Mouse (Mus musculus) C2C12 (cell line): ENCODE data around the gene Dgka. TPM values are rescaled to one million over a fixed set of nuclear protein-coding genes. Genes with fewer than 3 reads are reported as not detected.
A peak's percentile ranks its signal among the peaks of the same experiment; 100 is the strongest.

Source experiments
- H3K27me3 ChIP-seq: one replicate; pipeline ENCODE4 v1.6.1; 2011; ENCODE audit not compliant: control insufficient read depth, insufficient read depth, insufficient read length
- H3K36me3 ChIP-seq: one replicate; pipeline ENCODE4 v1.6.1; 2011; ENCODE audit not compliant: control insufficient read depth, insufficient read depth
- H3K4me3 ChIP-seq: one replicate; pipeline ENCODE4 v1.5.1; 2011; ENCODE audit warnings: mild to moderate bottlenecking, control low read depth; ENCODE audit not compliant: poor library complexity, insufficient read depth, severe bottlenecking
- H3K79me2 ChIP-seq: one replicate; pipeline ENCODE4 v1.6.1; 2011; ENCODE audit not compliant: control insufficient read depth, insufficient read depth
- H3K79me3 ChIP-seq: one replicate; pipeline ENCODE4 v1.6.1; 2011; ENCODE audit warnings: low read depth, control low read depth
- H3ac ChIP-seq: one replicate; pipeline ENCODE3; 2011; ENCODE audit warnings: low read depth; ENCODE audit not compliant: control insufficient read depth, insufficient read length
- CEBPB ChIP-seq: IDR thresholded peaks from one replicate; pipeline ENCODE4 v1.6.1; 2011; ENCODE audit warnings: low read depth, mild to moderate bottlenecking, control low read depth, moderate library complexity
- CTCF ChIP-seq: IDR thresholded peaks from one replicate; pipeline ENCODE4 v1.5.1; 2011; ENCODE audit not compliant: control insufficient read depth, insufficient read depth, insufficient read length
- FOSL1 ChIP-seq: IDR thresholded peaks from one replicate; pipeline ENCODE4 v1.8.0; 2011; ENCODE audit warnings: mild to moderate bottlenecking, low read length; ENCODE audit not compliant: poor library complexity, insufficient read depth, severe bottlenecking
- MAX ChIP-seq: IDR thresholded peaks from one replicate; pipeline ENCODE4 v1.6.1; 2011; ENCODE audit warnings: mild to moderate bottlenecking, control low read depth
- MYOD1 ChIP-seq: IDR thresholded peaks from one replicate; pipeline ENCODE4 v1.6.1; 2011; ENCODE audit warnings: low read depth; ENCODE audit not compliant: control insufficient read depth, insufficient read length
- MYOG ChIP-seq: IDR thresholded peaks from one replicate; pipeline ENCODE4 v1.6.1; 2011; ENCODE audit not compliant: control insufficient read depth, insufficient read length; ENCODE audit errors: extremely low read depth
- USF1 ChIP-seq: IDR thresholded peaks from one replicate; pipeline ENCODE4 v1.6.1; 2011; ENCODE audit warnings: low read depth, mild to moderate bottlenecking, control low read depth, moderate library complexity
- polyA plus RNA-seq: library from polyadenylated mRNA; unstranded; fragments of >200 nt; fragmentation: generic; extraction: Trizol; gene quantifications from one replicate; pipeline ENCODE4 v1.2.1, GENCODE M21; 2012; ENCODE audit warnings: missing spikeins

Dgka gene
- polyA plus RNA-seq, 1 experiment = 7.3 TPM

DNA sequence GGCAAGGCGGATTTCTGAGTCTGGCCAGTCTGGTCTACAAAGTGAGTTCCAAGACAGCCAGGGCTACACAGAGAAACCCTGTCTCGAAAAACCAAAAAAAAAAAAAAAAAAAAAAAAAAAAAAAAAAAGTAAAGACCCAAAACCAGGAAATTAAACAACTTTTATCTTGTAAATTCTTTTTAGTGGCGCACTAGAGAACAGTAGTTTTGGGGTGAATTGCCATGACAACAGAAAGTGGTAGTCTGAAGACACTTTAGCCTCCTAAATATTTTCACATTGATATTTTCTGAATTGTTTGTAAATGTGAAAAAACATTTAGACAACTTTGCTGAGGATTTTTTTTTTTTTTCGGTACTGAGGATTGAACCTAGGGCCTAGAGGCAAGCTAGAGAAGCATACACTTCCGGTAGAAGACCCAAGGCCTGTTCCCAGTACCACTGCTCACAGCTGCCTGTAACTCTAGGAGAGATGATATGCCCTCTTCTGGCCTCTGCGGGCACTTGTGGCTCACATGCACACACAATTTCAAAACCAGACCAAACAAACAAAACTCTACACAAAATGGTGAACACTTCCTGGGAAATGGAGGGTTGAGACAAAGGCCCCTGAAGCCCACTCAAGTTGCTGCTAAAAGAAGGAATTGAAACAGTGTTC, 47.5 kb downstream of the Dgka start:
- H3ac ChIP-seq = no peak overlapping the region
- peaks cover 10% of the 10 kb centered on the region for H3K79me3 ChIP-seq
- peaks cover 46% of the 10 kb centered on the region for H3K36me3 ChIP-seq
- H3K4me3 ChIP-seq = no peak overlapping the region
- TF ChIP-seq FOSL1 = no peak
- TF ChIP-seq CTCF = no peak
- TF ChIP-seq USF1 = no peak
- TF ChIP-seq MYOD1 = no peak
- no peak for TF ChIP-seq MAX
- TF ChIP-seq MYOG = no peak
- no peak for TF ChIP-seq CEBPB
- peaks cover 26% of the 10 kb centered on the region for H3K79me2 ChIP-seq
- no peaks in the 10 kb centered on the region for H3K27me3 ChIP-seq

DNA sequence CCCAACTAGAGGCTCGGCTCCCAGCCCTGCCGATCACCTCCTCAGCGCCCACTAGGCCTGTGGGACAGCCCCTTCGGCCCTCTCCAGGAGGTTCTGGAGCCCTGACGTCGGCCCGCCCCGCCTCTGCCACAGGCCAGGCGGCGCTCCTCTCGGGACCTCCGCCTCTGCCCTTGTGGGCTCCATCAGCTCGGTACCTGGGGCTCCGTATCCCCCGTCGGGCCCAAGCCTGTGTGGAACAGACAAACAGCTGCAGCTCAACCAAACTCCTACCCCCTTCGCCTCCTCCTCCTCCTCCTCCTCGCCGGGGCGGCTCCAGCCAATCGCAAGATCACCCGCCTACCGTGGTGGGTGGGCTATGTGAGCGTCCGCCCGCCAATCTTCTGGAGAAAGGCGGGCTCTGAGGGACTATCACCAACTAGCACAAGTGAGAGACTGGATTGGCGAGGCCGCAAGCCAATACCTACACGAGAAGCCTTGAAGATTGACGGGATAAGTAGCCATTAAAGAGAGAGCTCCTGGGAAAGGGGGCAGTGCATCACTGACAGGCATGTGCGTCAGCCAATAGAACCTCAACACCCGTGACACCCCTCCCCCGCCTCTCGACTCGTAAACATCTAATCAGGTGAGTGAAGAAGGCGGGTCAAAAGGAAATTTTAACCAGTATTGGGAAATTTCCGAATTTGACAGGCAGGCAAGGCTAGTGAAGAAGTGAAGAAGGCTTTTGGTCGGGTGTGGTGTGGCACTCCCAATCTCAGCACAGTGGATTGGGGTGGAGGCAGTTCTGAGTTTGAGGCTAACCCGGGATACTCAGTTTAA, 48.5 kb downstream of the Dgka start, which contains the start of gene Rab5b:
TSS of gene Rab5b (minus strand) at position 273 of the 816 bp plus-strand sequence.
- peak within 1 kb of the TSS; percentile 72 for H3ac ChIP-seq
- H3K79me2 ChIP-seq = peaks cover 26% of the 10 kb centered on the region
- peaks cover 10% of the 10 kb centered on the region for H3K79me3 ChIP-seq
- peak within 1 kb of the TSS; percentile 68 for H3K4me3 ChIP-seq
- peaks cover 37% of the 10 kb centered on the region for H3K36me3 ChIP-seq
- TF ChIP-seq USF1 (peak; percentile 52), CTCF (no peak), MAX (peak; percentile 80), FOSL1 (no peak), MYOD1 (peak; percentile 20), CEBPB (peak; percentile 49), MYOG (no peak)
- H3K27me3 ChIP-seq = no peaks in the 10 kb centered on the region

DNA sequence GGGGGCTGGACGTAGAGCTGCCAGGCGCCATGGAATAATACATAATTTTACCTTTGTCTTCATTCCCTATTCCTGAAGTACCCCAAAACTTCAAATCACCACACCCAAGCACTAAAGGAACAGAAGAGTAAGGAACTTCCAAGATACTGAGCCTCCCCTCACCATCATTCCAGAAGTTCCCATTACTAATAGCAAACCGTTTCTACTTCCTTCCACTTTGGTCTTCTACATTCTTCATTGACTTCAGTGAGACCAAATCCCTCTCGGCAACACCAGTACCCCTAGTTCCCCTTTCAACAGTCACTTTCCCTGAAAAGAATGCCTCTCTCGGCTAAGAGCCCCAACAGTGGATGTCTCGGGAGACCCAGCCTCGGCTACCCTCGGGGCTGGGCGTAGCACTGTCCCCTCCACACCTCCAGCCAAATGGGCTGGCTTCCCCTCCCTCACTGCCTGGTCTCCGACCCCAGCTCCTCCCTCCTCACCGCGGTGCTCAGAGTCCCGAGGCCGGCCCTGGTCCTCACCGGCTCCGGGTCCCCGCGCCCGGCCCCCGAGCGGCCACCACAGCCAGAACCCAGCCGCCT, 49.2 kb downstream of the Dgka start:
- Histone ChIP-seq H3K27me3 (no peaks in the 10 kb centered on the region), H3K79me3 (peaks cover 10% of the 10 kb centered on the region), H3K79me2 (peaks cover 26% of the 10 kb centered on the region), H3K36me3 (peaks cover 30% of the 10 kb centered on the region), H3ac (peak overlapping the region; percentile 72), H3K4me3 (peak overlapping the region; percentile 68)
- no peak for TF ChIP-seq FOSL1
- no peak for TF ChIP-seq MYOD1

DNA sequence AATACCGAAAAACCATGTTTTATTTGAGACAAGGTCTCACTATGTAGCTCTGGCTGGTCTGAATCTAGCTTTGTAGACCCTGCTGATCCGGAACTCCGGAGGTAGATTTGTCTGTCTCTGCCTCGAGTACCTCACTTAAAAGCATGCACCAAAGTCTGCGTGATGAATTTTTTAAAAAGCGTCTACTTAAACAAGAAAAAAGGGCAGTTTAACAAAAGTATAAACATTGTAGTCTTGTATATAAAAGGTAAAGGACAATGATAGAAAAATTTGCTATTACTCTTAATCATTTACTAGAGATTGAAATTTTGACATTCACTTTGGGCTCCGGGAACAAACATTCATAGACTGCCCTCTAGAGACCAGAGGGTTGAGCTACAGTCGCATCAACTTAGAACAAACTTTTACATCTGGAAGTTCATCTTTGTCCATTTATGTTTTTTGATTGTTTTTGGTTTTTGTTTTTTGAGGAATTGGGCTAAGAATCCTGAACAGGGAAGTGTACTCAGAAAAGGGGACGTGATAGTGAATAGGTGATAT, 70.1 kb downstream of the Dgka start:
- no peaks in the 10 kb centered on the region for H3K79me2 ChIP-seq
- no peak overlapping the region for H3ac ChIP-seq
- H3K4me3 ChIP-seq = peak overlapping the region; percentile 42
- H3K27me3 ChIP-seq = no peaks in the 10 kb centered on the region
- TF ChIP-seq CTCF (no peak), FOSL1 (no peak)
- H3K36me3 ChIP-seq = peaks cover under 1% of the 10 kb centered on the region
- no peaks in the 10 kb centered on the region for H3K79me3 ChIP-seq

DNA sequence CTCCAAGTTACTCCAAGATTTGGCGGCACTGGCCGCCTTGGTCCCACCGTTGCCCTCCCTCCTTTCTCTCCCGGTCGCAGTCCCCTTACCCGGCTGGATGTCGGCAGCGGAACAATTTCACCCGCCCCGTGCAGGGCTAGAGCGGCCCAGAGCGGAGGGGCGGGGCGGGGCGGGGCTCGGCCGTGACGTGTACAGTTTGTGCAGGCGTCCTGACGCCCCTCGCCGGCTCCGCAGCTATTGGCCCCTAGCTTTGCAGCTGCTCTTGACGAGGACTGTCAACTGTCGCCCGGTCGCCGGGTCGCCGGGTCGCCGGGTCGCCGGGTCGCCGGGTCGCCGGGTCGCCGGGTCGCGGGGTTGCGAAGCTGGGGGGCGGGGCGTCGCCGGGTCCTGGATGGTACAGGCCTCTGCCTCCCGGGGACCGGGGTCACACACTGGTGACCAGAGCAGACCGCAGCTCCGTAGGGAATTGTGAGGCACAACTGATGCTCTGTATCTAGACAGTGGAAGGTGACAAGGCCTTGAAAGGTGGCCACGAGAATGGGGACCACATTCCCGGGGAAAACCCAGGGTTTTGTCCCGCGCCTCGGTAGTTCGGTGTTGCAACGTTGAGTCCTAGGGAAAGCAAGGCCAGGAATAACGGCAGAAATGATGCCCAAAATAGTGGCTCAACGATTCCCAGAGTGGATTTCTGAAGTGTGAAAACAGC, 70.7 kb downstream of the Dgka start, which contains the start of gene Suox:
TSS of gene Suox (minus strand) at position 311 of the 706 bp plus-strand sequence.
- H3K36me3 ChIP-seq = no peaks in the 10 kb centered on the region
- no peaks in the 10 kb centered on the region for H3K27me3 ChIP-seq
- H3ac ChIP-seq = peak within 1 kb of the TSS; percentile 70
- H3K79me2 ChIP-seq = no peaks in the 10 kb centered on the region
- peak within 1 kb of the TSS; percentile 42 for H3K4me3 ChIP-seq
- TF ChIP-seq USF1 (no peak), CTCF (no peak), FOSL1 (no peak), MAX (no peak), MYOG (no peak), MYOD1 (no peak), CEBPB (no peak)
- no peaks in the 10 kb centered on the region for H3K79me3 ChIP-seq
